Mouse (Mus musculus) liver, embryonic 12.5 days (tissue): Measurements from ENCODE around the gene Celsr3. TPM values are rescaled to one million over a fixed set of nuclear protein-coding genes. Genes with fewer than 3 reads are reported as not detected.
A peak's percentile ranks its signal among the peaks of the same experiment; 100 is the strongest.

Experiments used
- ATAC-seq: fragments of 200-750 bp; cut with Nextera tagmentation; 2 replicates; pipeline ENCODE4 v1.8.0; 2017; ENCODE audit warnings: moderate number of reproducible peaks, mild to moderate bottlenecking, moderate library complexity
- H3K27ac ChIP-seq: fragments of 300-500 bp; sonication (generic); 2 replicates; pipeline ENCODE4 v1.5.1; 2016; ENCODE audit warnings: mild to moderate bottlenecking
- H3K27me3 ChIP-seq: fragments of 300-500 bp; sonication (generic); replicated peaks from 2 replicates; pipeline ENCODE4 v1.6.1; 2016; ENCODE audit warnings: mild to moderate bottlenecking, moderate library complexity
- H3K36me3 ChIP-seq: fragments of 300-500 bp; sonication (generic); 2 replicates; pipeline ENCODE4 v1.6.1; 2016; ENCODE audit warnings: mild to moderate bottlenecking, moderate library complexity
- H3K4me1 ChIP-seq: fragments of 300-500 bp; sonication (generic); 2 replicates; pipeline ENCODE4 v1.6.1; 2016
- H3K4me2 ChIP-seq: fragments of 300-500 bp; sonication (generic); 2 replicates; pipeline ENCODE4 v1.6.1; 2016; ENCODE audit warnings: mild to moderate bottlenecking, moderate library complexity
- H3K4me3 ChIP-seq: fragments of 300-500 bp; sonication (generic); 2 replicates; pipeline ENCODE4 v1.5.1; 2016; ENCODE audit warnings: mild to moderate bottlenecking, moderate library complexity
- H3K9ac ChIP-seq: fragments of 300-500 bp; sonication (generic); 2 replicates; pipeline ENCODE4 v1.6.1; 2016; ENCODE audit warnings: mild to moderate bottlenecking, moderate library complexity
- H3K9me3 ChIP-seq: fragments of 300-500 bp; sonication (generic); replicated peaks from 2 replicates; pipeline ENCODE4 v1.6.1; 2016; ENCODE audit warnings: mild to moderate bottlenecking, moderate library complexity
- whole genome bisulfite sequencing: fragments of 180-500 bp; shearing (Covaris S2); methylation state at CpG from one replicate; pipeline ENCODE4 v1.1.7; 2016; ENCODE audit not compliant: insufficient replicate concordance; 5-methylcytosine and 5-hydroxymethylcytosine counted together
- polyA plus RNA-seq: library from polyadenylated mRNA; unstranded; fragments of >200 nt; fragmentation: Nextera tagmentation; extraction: Ambion mirVana; gene quantifications from 2 replicates; pipeline ENCODE4 v1.2.1, GENCODE M21; 2016

Celsr3 gene
- polyA plus RNA-seq: 0.13 and 0.15 TPM in 2 replicates

GRCm38 (mm10) chr9:108825820-108826699, at the start of gene Celsr3:
TSS of gene Celsr3 (plus strand) at chr9:108826320.
- peaks cover 17% of the 10 kb centered on the region for H3K4me1 ChIP-seq
- ATAC-seq: peak; percentile 23; the same call in 1 of the 2 replicates
- no peaks in the 10 kb centered on the region for H3K36me3 ChIP-seq
- H3K27me3 ChIP-seq: peaks cover 99% of the 10 kb centered on the region
- H3K4me2 ChIP-seq: peak within 1 kb of the TSS; percentile 70
- H3K27ac ChIP-seq: no peak within 1 kb of the TSS
- H3K9me3 ChIP-seq: no peaks in the 10 kb centered on the region
- WGBS: 4% methylated on average over 63 of the region's 70 CpGs
- H3K9ac ChIP-seq: no peak within 1 kb of the TSS
- peak within 1 kb of the TSS; percentile 46 for H3K4me3 ChIP-seq

GRCm38 (mm10) chr9:108776614-108777013, 49.5 kb upstream of the Celsr3 start:
- H3K27me3 ChIP-seq: peaks cover 19% of the 10 kb centered on the region
- peaks cover 22% of the 10 kb centered on the region for H3K4me1 ChIP-seq
- 71% methylated on average over 4 of the region's 4 CpGs for WGBS
- no peaks in the 10 kb centered on the region for H3K9me3 ChIP-seq
- peak; percentile 79 for ATAC-seq
- H3K4me3 ChIP-seq: no peak overlapping the region
- no peak overlapping the region for H3K27ac ChIP-seq
- peak overlapping the region; percentile 24 for H3K4me2 ChIP-seq
- no peak overlapping the region for H3K9ac ChIP-seq
- no peaks in the 10 kb centered on the region for H3K36me3 ChIP-seq

GRCm38 (mm10) chr9:108777276-108777675, 48.8 kb upstream of the Celsr3 start:
- Histone ChIP-seq H3K27ac (no peak overlapping the region), H3K4me1 (peaks cover 25% of the 10 kb centered on the region), H3K4me2 (peak overlapping the region; percentile 24), H3K9ac (no peak overlapping the region), H3K9me3 (no peaks in the 10 kb centered on the region), H3K36me3 (no peaks in the 10 kb centered on the region), H3K4me3 (no peak overlapping the region), H3K27me3 (peaks cover 17% of the 10 kb centered on the region)
- WGBS: 62% methylated on average over 4 of the region's 4 CpGs
- no peak for ATAC-seq

- no peaks in the 10 kb centered on the region for H3K9me3 ChIP-seq
- 55% methylated on average over 5 of the region's 5 CpGs for WGBS
- H3K9ac ChIP-seq: no peak overlapping the region
- peaks cover 49% of the 10 kb centered on the region for H3K4me1 ChIP-seq
- H3K27me3 ChIP-seq: peaks cover 6% of the 10 kb centered on the region; the same call in 1 of the 2 replicates
- peaks cover 2% of the 10 kb centered on the region; the same call in 1 of the 2 replicates for H3K36me3 ChIP-seq
- no peak overlapping the region for H3K4me3 ChIP-seq
- no peak overlapping the region for H3K27ac ChIP-seq
- ATAC-seq: no peak
- H3K4me2 ChIP-seq: no peak overlapping the region
Measured at GRCm38 (mm10) chr9:108780959-108781358, 45.2 kb upstream of the Celsr3 start.

GRCm38 (mm10) chr9:108781891-108782290, 44.2 kb upstream of the Celsr3 start:
- Histone ChIP-seq H3K4me2 (no peak overlapping the region), H3K27ac (no peak overlapping the region), H3K4me3 (no peak overlapping the region), H3K4me1 (peaks cover 48% of the 10 kb centered on the region), H3K27me3 (peaks cover 4% of the 10 kb centered on the region; the same call in 1 of the 2 replicates), H3K9ac (no peak overlapping the region), H3K36me3 (peaks cover 10% of the 10 kb centered on the region), H3K9me3 (no peaks in the 10 kb centered on the region)
- no peak for ATAC-seq
- WGBS: 47% methylated on average over 4 of the region's 4 CpGs

- peaks cover 17% of the 10 kb centered on the region for H3K36me3 ChIP-seq
- H3K9ac ChIP-seq: peak overlapping the region; percentile 3; the same call in 1 of the 2 replicates
- H3K4me1 ChIP-seq: peaks cover 45% of the 10 kb centered on the region
- H3K27me3 ChIP-seq: peaks cover 4% of the 10 kb centered on the region; the same call in 1 of the 2 replicates
- peak overlapping the region; percentile 93 for H3K4me3 ChIP-seq
- peak overlapping the region; percentile 72 for H3K4me2 ChIP-seq
- ATAC-seq: no peak
- no peaks in the 10 kb centered on the region for H3K9me3 ChIP-seq
- 43% methylated on average over 9 of the region's 9 CpGs for WGBS
- H3K27ac ChIP-seq: peak overlapping the region; percentile 15; the same call in 1 of the 2 replicates
Measured at GRCm38 (mm10) chr9:108782836-108783547, 43.1 kb upstream of the Celsr3 start.

GRCm38 (mm10) chr9:108783548-108784463, 42.3 kb upstream of the Celsr3 start, which contains the start of gene Ip6k2:
TSS of gene Ip6k2 (plus strand) at chr9:108783796.
- peak within 1 kb of the TSS; percentile 96 for H3K9ac ChIP-seq
- H3K4me1 ChIP-seq: peaks cover 52% of the 10 kb centered on the region
- peak within 1 kb of the TSS; percentile 82 for H3K27ac ChIP-seq
- peak within 1 kb of the TSS; percentile 72 for H3K4me2 ChIP-seq
- 1% methylated on average over 56 of the region's 56 CpGs for WGBS
- H3K27me3 ChIP-seq: peaks cover 4% of the 10 kb centered on the region; the same call in 1 of the 2 replicates
- H3K4me3 ChIP-seq: peak within 1 kb of the TSS; percentile 93
- ATAC-seq: peak; percentile 98
- peaks cover 23% of the 10 kb centered on the region for H3K36me3 ChIP-seq
- H3K9me3 ChIP-seq: no peaks in the 10 kb centered on the region

- no peaks in the 10 kb centered on the region for H3K9me3 ChIP-seq
- H3K4me3 ChIP-seq: peak overlapping the region; percentile 93
- peak overlapping the region; percentile 72 for H3K4me2 ChIP-seq
- H3K9ac ChIP-seq: peak overlapping the region; percentile 96
- H3K27me3 ChIP-seq: peaks cover 4% of the 10 kb centered on the region; the same call in 1 of the 2 replicates
- no peak for ATAC-seq
- H3K4me1 ChIP-seq: peaks cover 66% of the 10 kb centered on the region
- peaks cover 25% of the 10 kb centered on the region for H3K36me3 ChIP-seq
- H3K27ac ChIP-seq: peak overlapping the region; percentile 27
Measured at GRCm38 (mm10) chr9:108785416-108785815, 40.7 kb upstream of the Celsr3 start.

- ATAC-seq: no peak
- 88% methylated on average over 1 of the region's 1 CpGs for WGBS
- H3K4me2 ChIP-seq: peak overlapping the region; percentile 8; the same call in 1 of the 2 replicates
- H3K4me3 ChIP-seq: no peak overlapping the region
- no peak overlapping the region; the same call in 1 of the 2 replicates for H3K27ac ChIP-seq
- H3K9ac ChIP-seq: no peak overlapping the region
- peaks cover 77% of the 10 kb centered on the region for H3K4me1 ChIP-seq
- no peaks in the 10 kb centered on the region for H3K9me3 ChIP-seq
- peaks cover 25% of the 10 kb centered on the region for H3K36me3 ChIP-seq
- H3K27me3 ChIP-seq: no peaks in the 10 kb centered on the region
Measured at GRCm38 (mm10) chr9:108786494-108786893, 39.6 kb upstream of the Celsr3 start.

GRCm38 (mm10) chr9:108787080-108787479, 39.0 kb upstream of the Celsr3 start:
- no peak for ATAC-seq
- Histone ChIP-seq H3K27me3 (no peaks in the 10 kb centered on the region), H3K4me2 (no peak overlapping the region), H3K4me3 (no peak overlapping the region), H3K9me3 (no peaks in the 10 kb centered on the region), H3K36me3 (peaks cover 25% of the 10 kb centered on the region), H3K9ac (no peak overlapping the region), H3K4me1 (peaks cover 80% of the 10 kb centered on the region), H3K27ac (no peak overlapping the region)
- WGBS: 88% methylated on average over 2 of the region's 2 CpGs

- ATAC-seq: no peak
- Histone ChIP-seq H3K4me1 (peaks cover 87% of the 10 kb centered on the region), H3K4me2 (no peak overlapping the region), H3K4me3 (no peak overlapping the region), H3K9me3 (no peaks in the 10 kb centered on the region), H3K27me3 (no peaks in the 10 kb centered on the region), H3K27ac (no peak overlapping the region), H3K9ac (no peak overlapping the region), H3K36me3 (peaks cover 25% of the 10 kb centered on the region)
- WGBS: 87% methylated on average over 3 of the region's 3 CpGs
Measured at GRCm38 (mm10) chr9:108788713-108789112, 37.4 kb upstream of the Celsr3 start.
